Mouse (Mus musculus): ENCODE data around the gene Naxd.

- TF ChIP-seq CTCF (IDR thresholded peaks at IDR 0.05; ENCODE audit: low read depth) = no peak
- TF ChIP-seq EP300 (IDR thresholded peaks at IDR 0.05; ENCODE audit: low read depth) = no peak
Measured at GRCm38 (mm10) chr8:11471309-11471708, 26.0 kb upstream of the Naxd start.

Data from heart, postnatal 0 days (tissue).